In the genomic region with DNA sequence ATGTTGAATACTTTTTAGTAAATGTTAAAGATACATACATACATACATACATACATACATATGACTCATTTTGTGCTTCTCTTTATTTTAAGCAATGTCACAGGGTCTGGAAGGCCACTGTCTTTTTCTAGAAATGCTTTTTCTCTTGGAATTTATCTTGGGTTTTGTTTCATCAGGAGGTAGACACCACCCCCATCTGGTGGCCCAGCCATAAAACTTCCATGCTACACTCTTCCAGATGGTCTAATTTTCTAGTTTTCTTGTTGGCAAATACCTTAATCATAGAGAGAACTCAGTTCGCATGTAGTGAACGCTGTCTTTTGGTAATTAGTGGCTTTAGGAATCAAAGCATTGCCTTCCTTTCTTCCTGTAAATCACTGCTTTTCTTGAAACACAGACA, we compare ENCODE assay signal across 11 mouse cellular contexts. TPM values are rescaled to one million over a fixed set of nuclear protein-coding genes. Genes with fewer than 3 reads are reported as not detected.
DNase-seq lines count a peak whose midpoint lies in the region; ATAC-seq and TF ChIP-seq lines count a peak whose summit lies in the region.
"Had no signal": no experiment of that assay in that cellular context is flagged by ENCODE, and none has a peak within 500 bp of the region (broad histone marks: within the 10 kb centered on the region; RNA-seq: fewer than 3 reads in every experiment).

No protein-coding gene starts in this region.

- no peaks in the 10 kb centered on the region for H3K9me3 ChIP-seq in midbrain, postnatal 0 days (ENCODE audit: low read length)
- H3K9me3 ChIP-seq in midbrain, embryonic 13.5 days = no peaks in the 10 kb centered on the region
- H3K9me3 ChIP-seq: heart, embryonic 13.5 days had no signal

- no peak for DNase-seq in frontal cortex, postnatal 14 days (ENCODE audit: low spot score in 2 of 2)
- peak; percentile 34 for DNase-seq in kidney, postnatal 10 days
- no peak for DNase-seq in kidney, adult 9 months
- peak; percentile 32 for DNase-seq in midbrain, postnatal 0 days (ENCODE audit: low spot score)
- no peak for DNase-seq in urinary bladder, adult 18-20 months (ENCODE audit: low spot score in 2 of 2)
- DNase-seq: thymus, postnatal 4 days had no signal

- no peaks in the 10 kb centered on the region for H3K36me3 ChIP-seq in midbrain, postnatal 0 days (ENCODE audit: insufficient read depth, low read length)
- no peaks in the 10 kb centered on the region for H3K36me3 ChIP-seq in midbrain, embryonic 13.5 days
- H3K36me3 ChIP-seq: heart, embryonic 13.5 days had no signal

- WGBS in midbrain, postnatal 0 days = 81% methylated on average over 2 of the region's 2 CpGs
- 93% methylated on average over 2 of the region's 2 CpGs for WGBS in midbrain, embryonic 13.5 days

- peak; percentile 74 for TF ChIP-seq CTCF in midbrain, postnatal 0 days (IDR thresholded peaks at IDR 0.05)
- TF ChIP-seq CTCF in cortical plate, adult 2 months (IDR thresholded peaks at IDR 0.05; ENCODE audit: extremely low read depth, insufficient read depth, low read length) = peak; percentile 38; the same call in 1 of the 2 replicates

- ATAC-seq in frontal cortex, adult (ENCODE audit: low TSS enrichment) = peak; percentile 55; the same call in 1 of the 2 replicates
- ATAC-seq in midbrain, postnatal 0 days (ENCODE audit: low FRiP score) = no peak
- ATAC-seq in midbrain, embryonic 13.5 days = no peak

- no peak for TF ChIP-seq POLR2A in cortical plate, adult 2 months (IDR thresholded peaks at IDR 0.05; ENCODE audit: extremely low read depth, insufficient read depth, low read length)

- no peak overlapping the region for H3K9ac ChIP-seq in midbrain, postnatal 0 days (replicated peaks; ENCODE audit: low read length, poor library complexity, severe bottlenecking)
- no peak overlapping the region for H3K9ac ChIP-seq in midbrain, embryonic 13.5 days (replicated peaks)
- H3K9ac ChIP-seq: heart, embryonic 13.5 days had no signal

- H3K27me3 ChIP-seq in midbrain, postnatal 0 days (ENCODE audit: insufficient read depth, low read length) = no peaks in the 10 kb centered on the region
- H3K27me3 ChIP-seq in midbrain, embryonic 13.5 days = no peaks in the 10 kb centered on the region
- H3K27me3 ChIP-seq: heart, embryonic 13.5 days had no signal

- H3K27ac ChIP-seq in midbrain, postnatal 0 days (ENCODE audit: low read depth, low read length) = no peak overlapping the region
- no peak overlapping the region for H3K27ac ChIP-seq in midbrain, embryonic 13.5 days
- no peak overlapping the region for H3K27ac ChIP-seq in cortical plate, adult 2 months (ENCODE audit: insufficient read depth, low read length)
- H3K27ac ChIP-seq: heart, embryonic 13.5 days; macrophage had no signal

- no peaks in the 10 kb centered on the region for H3K4me1 ChIP-seq in midbrain, postnatal 0 days (ENCODE audit: insufficient read depth, low read length)
- no peaks in the 10 kb centered on the region for H3K4me1 ChIP-seq in midbrain, embryonic 13.5 days (replicated peaks)
- H3K4me1 ChIP-seq in cortical plate, adult 2 months (ENCODE audit: control insufficient read depth, insufficient read depth, low read length) = no peaks in the 10 kb centered on the region
- H3K4me1 ChIP-seq: heart, embryonic 13.5 days had no signal

- no peak overlapping the region for H3K4me2 ChIP-seq in midbrain, postnatal 0 days (ENCODE audit: low read depth, low read length, poor library complexity, severe bottlenecking)
- no peak overlapping the region for H3K4me2 ChIP-seq in midbrain, embryonic 13.5 days (replicated peaks)
- H3K4me2 ChIP-seq: heart, embryonic 13.5 days had no signal

- H3K4me3 ChIP-seq in midbrain, postnatal 0 days (ENCODE audit: low read depth, low read length) = no peak overlapping the region
- H3K4me3 ChIP-seq in midbrain, embryonic 13.5 days (replicated peaks) = no peak overlapping the region
- H3K4me3 ChIP-seq in cortical plate, adult 2 months (ENCODE audit: insufficient read depth, low read length) = no peak overlapping the region
- H3K4me3 ChIP-seq: heart, embryonic 13.5 days had no signal

RNA-seq across cellular contexts. Expression of a gene that starts 46.9 kb away (rescaled TPM):
- 17.0 and 20.3 TPM in 2 replicates for total RNA-seq in midbrain, postnatal 0 days (2014; rRNA removed)
- polyA plus RNA-seq in midbrain, postnatal 0 days (2015; fragmentation: Nextera tagmentation; extraction: Ambion mirVana) = 10.9 and 12.0 TPM in 2 replicates
- 4.7 and 7.3 TPM in 2 replicates for polyA plus RNA-seq in midbrain, embryonic 13.5 days (2015; fragmentation: Nextera tagmentation; extraction: Ambion mirVana)
- 1.3 and 1.7 TPM in 2 replicates for polyA plus RNA-seq in cortical plate, adult 2 months (2012; rRNA removed)

Comparison
In these comparisons a context has a peak if more than half of its experiments do, and no peak if none do; other contexts are left out.
1. DNase-seq: peak in kidney, postnatal 10 days (single experiment) and midbrain, postnatal 0 days (single experiment); none in frontal cortex, postnatal 14 days (0 of 2), kidney, adult 9 months (single experiment) and urinary bladder, adult 18-20 months (0 of 2).